Mouse (Mus musculus): ENCODE results near the gene Rnf214.

Gene Rnf214

DNA sequence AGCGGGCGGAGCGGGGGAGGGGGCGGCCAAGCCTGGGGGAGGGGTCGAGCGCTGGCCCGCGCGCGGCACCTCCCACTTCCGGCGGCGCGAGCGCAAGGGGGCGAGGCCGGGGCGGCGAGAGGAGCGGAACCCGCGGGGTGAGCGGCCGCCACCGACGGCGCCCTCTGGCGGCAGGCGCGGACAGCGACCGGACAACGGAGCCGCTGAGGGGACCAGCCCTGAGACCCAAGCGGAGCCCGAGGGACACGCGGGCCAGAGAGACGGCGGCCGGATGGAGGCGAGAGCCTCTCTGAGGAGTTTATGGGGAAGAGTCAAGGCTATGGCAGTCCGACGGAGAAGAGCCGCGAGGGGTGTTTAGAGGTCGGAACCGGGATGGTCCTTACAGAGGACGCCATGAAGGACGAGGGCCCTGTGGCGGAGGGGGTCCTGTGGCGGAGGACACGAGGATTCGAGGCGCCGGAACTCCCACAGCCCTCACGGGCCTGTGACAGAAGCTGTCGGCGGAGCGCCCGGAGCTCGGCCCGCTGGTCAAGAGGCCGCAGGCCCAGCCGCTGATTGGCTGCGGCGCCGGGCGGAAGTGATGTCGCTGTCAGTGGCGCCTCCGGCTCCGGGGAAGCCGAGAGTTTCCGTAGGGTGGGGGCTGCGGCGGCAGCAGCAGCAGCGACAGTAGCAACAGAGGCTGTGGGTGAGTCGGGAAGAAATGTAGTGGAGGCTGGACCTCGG is at the start of gene Rnf214, which contains the start of gene Pcsk7:
TSS of gene Rnf214 (minus strand) at position 557 of the 723 bp plus-strand sequence.
TSS of gene Pcsk7 (plus strand) at position 143 of the 723 bp plus-strand sequence.
- DNase-seq = peak; percentile 93

DNA sequence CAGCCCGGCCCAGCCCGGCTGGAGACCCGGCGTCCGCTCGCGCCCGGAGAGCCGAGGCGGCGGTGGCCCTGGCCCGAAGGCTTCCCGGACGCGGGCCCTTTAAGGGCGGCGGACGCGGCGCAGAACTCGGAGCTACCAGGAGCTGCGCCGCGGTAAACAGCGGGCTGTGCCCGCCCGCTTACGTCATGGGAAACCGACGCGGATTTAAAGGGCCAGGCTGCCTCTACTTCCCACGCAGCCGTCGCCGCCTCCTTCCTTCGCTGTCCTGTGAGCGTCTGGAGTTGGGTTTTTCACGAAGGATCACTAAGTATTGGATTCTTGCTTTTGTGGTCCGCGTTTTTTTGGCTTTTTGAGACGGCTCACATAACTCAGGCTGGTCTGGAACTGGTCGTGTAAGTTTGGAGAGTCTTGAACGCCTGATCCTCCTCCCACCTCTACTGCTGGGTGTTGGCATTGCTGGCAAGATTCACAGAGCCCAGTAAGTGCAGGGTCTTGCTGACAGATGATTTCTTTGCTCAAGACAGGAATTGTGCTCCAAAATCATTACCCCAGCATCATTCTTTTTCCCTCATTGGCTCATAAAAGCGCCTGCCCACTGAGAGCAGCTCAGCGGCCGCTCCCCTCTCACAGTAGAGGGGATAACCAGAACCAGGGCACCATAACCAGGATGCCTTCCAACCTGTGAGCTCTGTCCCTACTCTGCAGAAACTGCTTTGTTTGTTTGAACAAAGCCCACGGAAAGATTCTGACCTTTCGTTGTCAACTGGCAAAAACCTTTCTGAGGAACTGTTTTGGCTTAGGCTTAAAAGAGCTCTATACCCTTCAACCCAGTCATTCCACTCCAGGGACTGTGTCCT is 48.6 kb upstream of the Rnf214 start, which contains the start of gene Sidt2:
TSS of gene Sidt2 (minus strand) at position 152 of the 857 bp plus-strand sequence.
- peak; percentile 90 for DNase-seq

DNA sequence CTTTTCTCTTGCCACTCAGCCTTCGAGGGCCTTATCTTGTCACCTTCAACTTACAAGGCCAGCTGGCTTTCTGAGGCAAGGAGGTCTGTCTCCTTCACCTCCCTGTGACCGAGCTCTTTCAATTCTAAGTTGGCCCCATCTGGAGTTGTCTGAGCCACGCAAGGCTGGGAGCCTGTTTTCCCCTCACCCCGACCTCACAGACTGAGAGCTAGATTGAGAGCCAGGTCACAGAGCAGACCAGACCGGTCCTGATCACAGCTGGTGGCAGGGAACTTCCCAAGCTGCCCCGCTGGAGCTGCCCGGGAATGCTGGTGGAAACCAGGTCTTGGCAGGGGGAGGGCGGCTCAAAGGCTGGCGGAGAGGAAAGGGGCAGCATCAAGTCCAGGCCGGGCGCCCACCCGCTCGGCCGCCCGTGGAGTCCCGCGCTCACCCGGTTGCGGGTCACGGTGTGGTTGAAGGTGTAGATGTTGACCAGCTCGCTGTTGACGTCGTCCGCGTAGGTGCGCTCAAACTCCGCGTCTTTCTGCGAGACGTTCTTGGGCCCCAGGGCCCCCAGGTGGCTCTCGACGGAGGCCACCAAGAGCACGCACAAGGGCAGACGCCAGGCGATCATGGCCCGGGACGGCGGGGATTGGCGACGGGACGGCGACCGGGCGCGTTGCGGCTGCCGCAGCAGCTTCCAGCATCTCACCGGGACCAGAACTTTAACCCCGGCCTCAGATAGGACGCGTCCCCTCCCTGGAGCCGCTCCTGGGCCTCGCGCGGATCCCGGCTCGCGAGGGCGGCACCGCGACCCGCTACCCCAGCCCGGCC is 47.8 kb upstream of the Rnf214 start:
- DNase-seq = peak; percentile 73

DNA sequence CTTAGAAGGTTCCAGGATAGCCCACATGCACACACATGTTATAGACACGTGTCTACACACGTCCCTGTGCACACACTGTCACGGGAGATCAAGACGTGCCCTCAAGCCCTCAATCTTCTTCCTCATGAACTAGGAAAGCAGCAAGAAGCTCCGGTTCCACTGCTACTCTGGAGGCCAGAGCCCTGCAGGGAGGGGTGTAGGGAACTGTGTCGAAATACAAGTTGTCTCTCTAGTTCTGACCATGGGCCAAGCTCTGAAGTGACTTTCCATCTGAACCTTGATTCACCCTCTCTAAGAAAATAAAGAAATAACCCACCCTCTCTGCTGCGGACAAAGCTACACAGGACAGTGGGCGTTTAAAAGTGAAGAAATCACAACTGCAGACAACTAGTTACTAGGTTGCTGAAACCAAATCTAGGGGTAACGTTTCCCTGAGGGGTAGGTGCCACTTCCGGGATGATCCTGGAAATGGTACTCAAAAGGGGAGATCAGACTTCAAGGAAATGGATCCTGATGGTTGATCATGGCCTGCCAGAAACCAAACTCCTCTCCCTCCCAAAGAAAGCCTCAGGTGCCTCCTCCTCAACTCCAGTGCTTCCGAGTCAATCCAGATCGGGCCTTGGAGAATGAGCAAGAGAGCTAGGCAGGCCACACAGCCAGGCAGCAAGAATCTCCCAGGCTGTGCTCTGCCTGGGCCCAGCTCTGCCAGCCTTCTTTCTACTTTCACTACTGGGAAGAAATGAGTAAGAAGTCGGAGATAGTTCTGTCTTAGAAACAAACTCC is 47.0 kb upstream of the Rnf214 start:
- DNase-seq = peak; percentile 17

DNA sequence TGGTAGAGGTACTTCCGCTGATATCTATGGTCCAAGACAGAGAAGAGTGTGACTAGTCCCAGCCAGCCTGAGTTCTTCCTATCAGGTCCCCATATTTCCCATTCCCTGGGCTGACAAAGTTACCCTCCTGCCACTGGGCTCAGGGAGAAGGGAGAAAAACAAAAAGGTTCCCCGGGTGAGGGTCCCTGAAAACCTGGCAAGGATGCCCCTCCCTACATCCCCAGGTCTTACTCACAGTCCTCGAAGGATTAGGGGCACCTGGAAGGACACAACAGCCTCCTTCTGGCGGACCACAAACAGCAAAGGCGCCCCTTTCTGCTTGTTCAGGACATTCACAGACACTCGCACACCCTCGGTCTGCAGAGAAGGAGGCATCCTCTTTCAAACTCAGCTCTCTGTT is 46.2 kb upstream of the Rnf214 start:
- DNase-seq = peak; percentile 24

DNA sequence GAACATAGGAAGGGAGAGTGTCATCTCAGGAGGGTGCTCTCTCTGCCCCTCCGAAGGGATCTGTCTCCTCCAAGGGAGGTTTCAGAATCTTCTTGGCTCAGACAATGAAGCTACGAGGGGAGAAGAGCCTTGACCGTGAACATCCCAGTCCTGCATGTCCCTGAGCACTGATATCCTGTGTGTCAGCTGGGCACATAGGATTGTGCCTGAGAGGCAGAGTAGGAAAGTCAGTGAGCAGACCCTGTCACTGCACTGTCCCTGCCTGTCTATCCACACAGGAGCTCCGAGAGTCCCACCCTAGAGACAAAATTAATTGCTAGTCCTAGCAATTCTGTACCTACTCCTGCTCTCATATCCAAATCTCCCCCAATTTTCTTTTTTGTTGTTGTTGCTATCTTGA is 45.3 kb upstream of the Rnf214 start:
- peak; percentile 8 for DNase-seq

DNA sequence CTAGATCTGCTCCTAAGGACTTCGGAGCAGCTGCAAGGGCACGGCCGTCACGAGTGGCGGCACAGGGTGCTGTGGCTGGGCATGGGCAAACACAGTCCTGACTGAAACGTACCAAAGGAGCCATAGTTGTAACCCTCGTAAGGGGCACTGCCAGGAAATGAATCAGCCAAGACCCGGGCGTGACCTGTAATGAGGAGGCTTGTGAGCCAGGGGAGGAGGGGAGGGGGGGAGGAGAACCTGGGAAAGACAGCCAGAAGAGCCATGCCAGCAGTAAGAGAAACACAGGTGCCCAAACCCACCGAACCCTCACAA is 40.1 kb upstream of the Rnf214 start:
- no peak for DNase-seq

DNA sequence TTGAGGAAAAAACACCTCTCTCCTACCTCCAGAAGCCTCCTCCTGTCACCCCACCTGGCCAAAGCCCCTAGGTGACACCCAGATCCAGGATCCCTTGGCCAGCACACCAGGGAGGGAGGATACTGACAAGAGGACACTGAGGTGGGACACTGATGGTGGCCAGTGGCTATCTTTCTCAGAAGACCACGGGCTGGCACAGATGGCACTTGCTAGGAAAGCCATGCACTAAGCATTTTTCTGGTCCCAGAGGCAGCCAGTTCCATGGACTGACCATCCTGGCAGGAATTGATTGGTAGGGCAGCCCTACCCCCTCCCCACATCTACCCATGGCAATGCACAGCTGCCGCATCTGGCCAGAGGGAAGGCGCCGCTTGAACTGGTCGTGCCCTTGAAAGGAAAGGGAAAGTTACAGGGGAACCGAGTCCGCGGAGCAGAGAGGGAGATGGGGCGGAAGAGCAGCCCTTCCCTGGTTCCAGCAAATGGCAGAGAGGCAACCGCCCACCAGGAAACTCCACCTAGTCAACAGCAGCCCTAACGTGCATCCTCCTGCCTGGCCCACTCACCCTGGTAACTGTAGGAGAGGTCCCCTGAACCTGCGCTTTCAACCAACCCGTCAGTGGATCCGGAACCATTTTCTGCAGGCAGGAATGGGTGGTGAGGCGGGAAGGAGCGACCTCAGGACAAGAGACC is 39.6 kb upstream of the Rnf214 start:
- no peak for DNase-seq

DNA sequence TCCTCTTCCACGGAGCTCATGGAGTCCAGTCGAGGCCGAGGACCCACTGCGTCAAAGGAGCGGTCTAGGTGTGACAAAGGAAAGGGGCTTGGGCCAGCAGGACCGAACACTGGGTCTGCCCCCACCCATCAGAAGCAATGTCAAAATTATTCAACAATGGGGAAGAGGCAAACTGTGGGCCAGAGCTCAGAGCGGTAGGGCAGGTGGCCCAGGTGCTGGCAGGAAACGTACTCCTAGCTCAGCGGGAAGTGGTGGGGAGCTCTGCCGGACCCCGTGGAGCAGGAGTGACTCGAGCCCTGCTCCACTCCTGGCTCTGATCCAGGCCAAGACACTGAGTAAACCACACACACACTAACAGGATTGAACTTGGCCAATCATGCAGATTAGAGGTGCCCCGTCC is 39.0 kb upstream of the Rnf214 start:
- peak; percentile 77 for DNase-seq

DNA sequence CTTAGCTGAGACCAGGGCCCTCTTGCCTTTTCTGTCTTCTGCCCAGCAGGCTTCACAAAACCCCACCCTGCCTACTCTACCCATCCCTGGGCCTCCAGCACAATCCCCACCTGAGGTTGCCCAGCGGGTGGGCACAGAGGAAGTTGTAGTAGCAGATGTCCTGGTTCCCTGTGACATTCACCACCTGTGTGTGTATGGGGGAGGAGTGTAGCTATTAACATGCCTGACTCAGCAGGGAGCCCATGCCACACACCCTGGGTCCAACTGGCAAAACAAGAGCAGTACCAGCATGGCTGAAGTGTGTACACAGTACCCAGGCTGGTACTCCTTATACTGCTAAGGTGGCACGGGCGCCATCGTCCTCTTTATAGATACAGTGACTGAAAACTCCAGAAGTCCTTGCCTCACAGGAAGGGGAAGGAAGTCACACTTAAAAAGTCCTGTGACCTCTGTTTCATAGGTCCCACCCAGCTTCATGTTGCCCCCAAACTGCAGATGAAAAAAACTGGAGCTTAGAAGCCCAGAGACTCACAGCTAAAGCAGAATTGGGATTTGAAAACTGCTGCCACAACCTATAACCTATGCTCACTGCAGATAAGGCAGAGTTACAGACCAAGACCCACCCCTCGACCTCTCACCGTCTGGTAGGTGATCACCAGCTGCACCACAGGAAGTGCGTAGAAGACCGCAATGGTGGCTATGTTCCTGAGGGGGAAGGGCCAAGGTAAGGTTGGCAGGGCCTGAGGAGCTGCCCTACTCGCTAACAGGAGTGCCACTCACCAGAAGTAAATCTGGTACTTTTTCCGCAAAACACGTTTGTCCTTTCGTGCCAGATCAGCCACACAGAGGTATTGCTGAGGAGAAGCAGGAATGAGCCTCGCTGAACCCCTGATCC is 38.0 kb upstream of the Rnf214 start:
- DNase-seq = peak; percentile 79

DNA sequence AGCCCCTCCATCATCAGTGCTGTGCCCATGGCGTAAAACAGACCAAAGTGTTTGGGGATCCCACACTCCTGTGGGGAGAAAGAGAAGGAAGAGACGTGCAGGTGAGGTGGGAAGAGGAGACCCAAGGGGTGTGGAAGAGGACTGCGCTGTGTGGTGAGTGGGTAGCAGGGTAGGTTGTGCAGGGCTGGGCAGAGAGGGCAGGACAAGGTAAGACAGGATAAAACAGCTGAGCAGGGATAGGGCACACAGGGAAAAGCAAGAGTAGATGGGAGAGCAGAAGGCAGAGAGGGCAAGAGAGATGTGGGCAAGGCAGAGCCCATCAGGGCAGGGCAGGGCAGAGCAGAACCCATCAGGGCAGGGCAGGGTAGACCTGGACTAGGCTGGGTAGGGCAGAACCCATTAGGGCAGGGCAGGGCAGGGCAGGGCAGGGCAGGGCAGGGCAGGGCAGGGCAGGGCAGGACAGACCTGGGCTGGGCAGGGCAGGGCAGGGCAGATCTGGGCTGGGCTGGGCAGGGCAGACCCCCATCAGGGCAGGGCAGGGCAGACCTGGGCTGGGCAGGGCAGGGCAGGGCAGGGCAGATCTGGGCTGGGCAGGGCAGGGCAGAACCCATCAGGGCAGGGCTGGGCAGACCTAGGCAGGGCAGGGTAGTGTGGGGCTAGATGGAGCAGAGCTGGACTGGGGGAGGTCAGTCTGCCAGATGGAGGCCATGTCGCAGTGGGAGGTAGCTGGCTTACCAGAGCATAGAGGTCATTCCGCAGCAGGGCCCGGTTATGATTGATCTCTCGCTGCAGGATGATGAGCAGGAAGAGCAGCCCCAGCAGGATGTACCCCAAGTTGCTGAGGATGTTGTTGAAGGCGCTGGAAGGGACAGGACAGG is 37.2 kb upstream of the Rnf214 start:
- DNase-seq = no peak

DNA sequence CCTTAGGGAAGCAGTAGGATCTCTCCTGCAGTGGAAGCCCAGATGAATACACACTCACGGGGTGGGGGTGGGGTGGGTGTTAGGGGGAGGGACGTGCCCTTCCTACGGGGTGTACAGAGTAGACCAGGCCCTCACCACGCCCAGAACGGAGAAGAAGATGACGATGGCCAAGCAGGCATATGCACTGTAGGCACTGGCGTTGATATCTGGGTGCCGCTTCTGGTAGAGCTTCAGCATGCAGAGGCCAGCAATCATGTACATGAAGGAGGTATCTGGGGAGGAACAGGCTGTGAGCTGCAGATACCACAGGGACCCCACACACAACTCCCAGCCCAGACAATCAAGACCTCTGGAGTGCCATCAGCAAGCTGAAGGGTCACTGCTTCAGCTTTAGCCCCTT is 36.2 kb upstream of the Rnf214 start:
- DNase-seq = no peak

DNA sequence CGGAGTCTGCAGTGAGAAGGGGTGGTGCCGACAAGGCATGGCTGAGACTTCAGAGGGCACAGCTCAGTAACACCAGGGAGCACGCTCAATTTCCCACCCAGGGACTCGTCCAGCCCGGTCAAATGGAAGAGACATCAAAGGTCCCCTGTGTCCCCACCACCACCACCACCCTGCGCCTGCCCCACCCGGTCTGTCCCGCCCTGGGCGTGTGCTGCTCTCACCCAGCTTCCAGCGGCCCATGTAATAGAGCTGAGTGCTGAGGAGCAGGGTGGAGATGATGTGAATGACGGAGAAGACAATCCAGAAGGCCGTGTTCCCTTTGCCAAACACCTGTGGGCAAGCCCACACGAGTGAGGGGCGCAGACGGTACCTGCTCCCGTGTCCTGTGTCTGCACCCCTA is 35.8 kb upstream of the Rnf214 start:
- DNase-seq = no peak

DNA sequence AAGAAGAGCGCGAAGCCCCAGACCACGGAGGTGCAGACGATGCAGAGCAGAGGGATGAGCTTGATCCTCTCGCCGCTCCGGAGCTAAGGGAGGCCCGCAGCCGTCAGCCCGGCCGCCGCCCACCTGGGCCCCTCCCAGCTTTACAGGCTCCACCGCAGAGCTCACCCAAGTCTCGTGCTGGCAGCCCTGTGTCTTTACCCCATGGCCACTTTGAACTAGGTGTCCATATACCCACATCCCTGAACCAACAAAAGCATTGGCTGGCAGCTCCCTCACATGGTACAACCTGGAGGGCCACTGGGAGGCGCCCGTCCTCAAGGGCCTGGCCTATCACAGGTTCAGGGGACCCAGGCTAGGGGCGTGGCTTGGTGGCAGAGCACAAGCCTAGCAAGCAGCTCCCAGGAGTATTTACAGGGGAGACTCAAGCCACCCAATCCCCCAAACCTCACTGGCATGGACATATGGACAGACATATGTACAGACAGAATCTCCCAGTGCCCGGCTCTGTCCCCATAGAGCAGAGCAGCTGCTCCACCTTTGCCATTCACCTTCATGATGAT is 34.7 kb upstream of the Rnf214 start:
- peak; percentile 69 for DNase-seq

DNA sequence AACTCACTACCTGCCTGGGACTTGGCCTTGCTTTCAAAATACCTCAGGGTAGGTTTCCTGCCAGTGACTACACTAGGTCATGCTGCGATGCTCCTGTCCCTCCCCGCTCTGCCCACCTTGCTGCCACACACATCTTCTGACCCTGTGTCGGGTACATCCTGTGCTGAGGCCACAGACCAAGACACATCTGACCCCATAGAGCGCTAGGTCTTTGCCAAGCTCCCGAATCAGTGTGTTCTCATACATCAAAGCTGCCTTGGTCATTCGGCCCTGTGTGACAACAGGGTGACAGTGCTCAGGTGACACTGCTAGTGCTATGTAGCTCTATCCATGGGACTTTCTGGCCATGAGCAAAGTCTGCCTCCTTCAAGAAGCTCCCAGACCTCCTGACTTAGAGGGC is 33.1 kb upstream of the Rnf214 start:
- no peak for DNase-seq

DNA sequence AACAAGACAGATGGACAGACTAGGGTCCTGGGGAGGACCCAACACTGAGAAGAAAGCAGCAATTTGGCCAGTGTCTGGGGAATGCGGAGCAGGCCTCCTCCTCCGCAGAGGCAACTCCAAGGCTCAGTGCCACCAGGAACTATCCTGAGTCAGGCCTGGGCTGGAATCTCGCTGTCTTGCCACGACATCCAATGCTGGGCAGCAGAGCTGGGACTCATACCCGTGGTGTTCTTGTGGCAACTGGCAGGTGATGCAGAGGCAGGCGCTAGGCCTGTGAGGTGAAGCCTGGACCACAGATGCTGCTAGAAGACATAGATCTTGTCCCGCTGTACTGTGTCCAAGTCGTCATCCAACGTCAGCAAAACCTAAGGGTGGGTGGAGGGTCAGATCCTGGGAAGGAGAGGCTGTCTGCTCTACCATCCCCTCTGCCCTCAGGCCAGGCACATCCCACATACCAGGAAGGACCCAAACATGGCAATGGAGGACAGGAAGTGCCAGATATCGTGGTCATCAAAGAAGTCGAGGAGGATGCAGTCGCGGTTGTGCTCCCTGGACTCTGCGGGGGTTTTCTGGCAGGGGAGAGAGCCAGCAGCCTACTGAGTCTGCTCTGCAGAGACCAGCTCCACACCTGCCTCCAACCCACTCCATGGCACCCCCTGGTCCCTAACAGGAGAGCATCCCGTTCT is 32.4 kb upstream of the Rnf214 start:
- peak; percentile 48 for DNase-seq

DNA sequence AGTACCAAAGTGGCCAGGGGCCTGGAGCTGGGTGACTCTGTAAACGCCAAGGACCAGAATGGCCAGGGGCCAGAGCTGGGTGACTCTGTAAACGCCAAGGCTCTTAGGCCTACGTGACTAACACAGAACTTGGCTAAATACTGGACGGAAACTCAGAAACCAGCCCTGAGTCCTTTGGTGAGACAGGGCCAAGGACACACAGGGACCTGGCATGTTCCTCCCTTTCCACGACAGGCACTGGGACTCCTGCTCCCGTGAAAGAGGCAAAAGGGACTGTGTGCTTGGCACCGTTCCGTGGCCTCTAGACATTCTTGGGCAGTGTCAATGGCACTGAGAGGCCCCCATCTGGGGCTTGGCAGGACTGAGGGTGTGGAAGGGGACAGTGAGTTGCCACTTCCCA is 31.4 kb upstream of the Rnf214 start:
- DNase-seq = peak; percentile 45

DNA sequence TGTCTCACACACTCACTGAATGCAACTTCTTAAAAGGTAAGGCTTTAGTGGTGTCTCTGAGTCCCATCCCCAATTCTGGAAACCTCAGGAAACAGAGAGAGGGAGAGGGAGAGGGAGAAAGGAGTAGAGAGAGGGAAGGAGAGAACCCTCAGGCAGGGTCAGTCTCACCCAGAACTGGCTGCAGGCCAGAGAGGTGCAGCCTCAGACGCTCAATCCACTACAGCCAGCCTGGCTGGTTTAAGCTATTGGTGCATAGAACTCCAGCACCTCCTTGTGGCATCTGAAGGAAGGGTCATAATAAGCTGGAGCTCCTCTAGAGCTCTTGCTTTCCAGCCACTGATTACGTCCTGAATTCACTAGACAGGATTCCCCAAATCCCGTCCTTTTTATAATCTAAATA is 30.2 kb upstream of the Rnf214 start:
- peak; percentile 73 for DNase-seq
